Mouse (Mus musculus): ENCODE measurements around the gene Cenpb. TPM values are rescaled to one million over a fixed set of nuclear protein-coding genes. Genes with fewer than 3 reads are reported as not detected.
A peak's percentile ranks its signal among the peaks of the same experiment; 100 is the strongest.

Cenpb gene
- polyA plus RNA-seq, 1 experiment from 2014 or later, result 6.8 TPM

- Histone ChIP-seq H3K27ac (replicated peaks; ENCODE audit: low read depth, low read length) (0 out of 2 replicates have a peak overlapping the region, but pooled peaks have one; percentile 21), H3K9ac (ENCODE audit: low read length) (no peak overlapping the region), H3K4me3 (ENCODE audit: low read depth, low read length) (no peak overlapping the region), H3K9me3 (ENCODE audit: control insufficient read depth, low read length) (no peaks in the 10 kb centered on the region), H3K4me2 (ENCODE audit: low read depth, severe bottlenecking) (no peak overlapping the region), H3K4me1 (ENCODE audit: control insufficient read depth, insufficient read depth, low read length) (peaks cover 15% of the 10 kb centered on the region), H3K36me3 (ENCODE audit: control insufficient read depth, insufficient read depth, low read length) (peaks cover 9% of the 10 kb centered on the region; the same call in 1 of the 2 replicates), H3K27me3 (ENCODE audit: control insufficient read depth, insufficient read depth, low read length) (no peaks in the 10 kb centered on the region)
- WGBS, result 70% methylated on average over 8 of the region's 8 CpGs
- no peak for ATAC-seq (ENCODE audit: insufficient number of reproducible peaks, low FRiP score, low TSS enrichment, low read depth)
- no peak for DNase-seq (ENCODE audit: low spot score)
Measured at GRCm38 (mm10) chr2:131134826-131135400, 45.0 kb downstream of the Cenpb start.

GRCm38 (mm10) chr2:131134381-131134780, 45.5 kb downstream of the Cenpb start:
- H3K9me3 ChIP-seq (ENCODE audit: control insufficient read depth, low read length), result no peaks in the 10 kb centered on the region
- H3K9ac ChIP-seq (ENCODE audit: low read length), result no peak overlapping the region
- WGBS, result 88% methylated on average over 1 of the region's 1 CpGs
- 0 out of 2 replicates have a peak overlapping the region, but pooled peaks have one; percentile 21 for H3K27ac ChIP-seq (replicated peaks; ENCODE audit: low read depth, low read length)
- no peak for ATAC-seq (ENCODE audit: insufficient number of reproducible peaks, low FRiP score, low TSS enrichment, low read depth)
- no peak overlapping the region for H3K4me3 ChIP-seq (ENCODE audit: low read depth, low read length)
- peaks cover 9% of the 10 kb centered on the region; the same call in 1 of the 2 replicates for H3K36me3 ChIP-seq (ENCODE audit: control insufficient read depth, insufficient read depth, low read length)
- no peak for DNase-seq (ENCODE audit: low spot score)
- H3K4me1 ChIP-seq (ENCODE audit: control insufficient read depth, insufficient read depth, low read length), result peaks cover 15% of the 10 kb centered on the region
- no peaks in the 10 kb centered on the region for H3K27me3 ChIP-seq (ENCODE audit: control insufficient read depth, insufficient read depth, low read length)
- no peak overlapping the region for H3K4me2 ChIP-seq (ENCODE audit: low read depth, severe bottlenecking)

- H3K36me3 ChIP-seq (ENCODE audit: control insufficient read depth, insufficient read depth, low read length), result peaks cover 6% of the 10 kb centered on the region; the same call in 1 of the 2 replicates
- no peak for DNase-seq (ENCODE audit: low spot score)
- H3K9me3 ChIP-seq (ENCODE audit: control insufficient read depth, low read length), result no peaks in the 10 kb centered on the region
- no peaks in the 10 kb centered on the region for H3K27me3 ChIP-seq (ENCODE audit: control insufficient read depth, insufficient read depth, low read length)
- ATAC-seq (ENCODE audit: insufficient number of reproducible peaks, low FRiP score, low TSS enrichment, low read depth), result no peak
- H3K4me3 ChIP-seq (ENCODE audit: low read depth, low read length), result no peak within 1 kb of the TSS
- H3K27ac ChIP-seq (replicated peaks; ENCODE audit: low read depth, low read length), result no peak within 1 kb of the TSS
- 82% methylated on average over 9 of the region's 9 CpGs for WGBS
- no peak within 1 kb of the TSS for H3K9ac ChIP-seq (ENCODE audit: low read length)
- peaks cover 24% of the 10 kb centered on the region for H3K4me1 ChIP-seq (ENCODE audit: control insufficient read depth, insufficient read depth, low read length)
- no peak within 1 kb of the TSS for H3K4me2 ChIP-seq (ENCODE audit: low read depth, severe bottlenecking)
Measured at GRCm38 (mm10) chr2:131132930-131133547, 46.8 kb downstream of the Cenpb start, which contains the start of gene Gm11037. Gene Gm11037 (plus strand): TSS chr2:131133497.

- Histone ChIP-seq H3K9ac (ENCODE audit: low read length) (no peak overlapping the region), H3K36me3 (ENCODE audit: control insufficient read depth, insufficient read depth, low read length) (peaks cover 6% of the 10 kb centered on the region; the same call in 1 of the 2 replicates), H3K27ac (replicated peaks; ENCODE audit: low read depth, low read length) (no peak overlapping the region), H3K4me3 (ENCODE audit: low read depth, low read length) (no peak overlapping the region), H3K4me1 (ENCODE audit: control insufficient read depth, insufficient read depth, low read length) (peaks cover 24% of the 10 kb centered on the region), H3K9me3 (ENCODE audit: control insufficient read depth, low read length) (no peaks in the 10 kb centered on the region), H3K27me3 (ENCODE audit: control insufficient read depth, insufficient read depth, low read length) (no peaks in the 10 kb centered on the region), H3K4me2 (ENCODE audit: low read depth, severe bottlenecking) (no peak overlapping the region)
- ATAC-seq (ENCODE audit: insufficient number of reproducible peaks, low FRiP score, low TSS enrichment, low read depth) (no peak), DNase-seq (ENCODE audit: low spot score) (no peak)
- WGBS, result 87% methylated on average over 10 of the region's 10 CpGs
Measured at GRCm38 (mm10) chr2:131132111-131132888, 47.6 kb downstream of the Cenpb start.

- Histone ChIP-seq H3K4me3 (ENCODE audit: low read depth, low read length) (no peak overlapping the region), H3K36me3 (ENCODE audit: control insufficient read depth, insufficient read depth, low read length) (peaks cover 6% of the 10 kb centered on the region; the same call in 1 of the 2 replicates), H3K4me1 (ENCODE audit: control insufficient read depth, insufficient read depth, low read length) (peaks cover 37% of the 10 kb centered on the region), H3K9me3 (ENCODE audit: control insufficient read depth, low read length) (no peaks in the 10 kb centered on the region), H3K27me3 (ENCODE audit: control insufficient read depth, insufficient read depth, low read length) (no peaks in the 10 kb centered on the region), H3K9ac (ENCODE audit: low read length) (no peak overlapping the region), H3K27ac (replicated peaks; ENCODE audit: low read depth, low read length) (no peak overlapping the region), H3K4me2 (ENCODE audit: low read depth, severe bottlenecking) (no peak overlapping the region)
- ATAC-seq (ENCODE audit: insufficient number of reproducible peaks, low FRiP score, low TSS enrichment, low read depth) (no peak), DNase-seq (ENCODE audit: low spot score) (no peak)
- 89% methylated on average over 2 of the region's 2 CpGs for WGBS
Measured at GRCm38 (mm10) chr2:131130849-131131248, 49.0 kb downstream of the Cenpb start.

- no peaks in the 10 kb centered on the region for H3K27me3 ChIP-seq (ENCODE audit: control insufficient read depth, insufficient read depth, low read length)
- WGBS, result 81% methylated on average over 5 of the region's 5 CpGs
- H3K4me2 ChIP-seq (ENCODE audit: low read depth, severe bottlenecking), result no peak overlapping the region
- H3K4me1 ChIP-seq (ENCODE audit: control insufficient read depth, insufficient read depth, low read length), result peaks cover 31% of the 10 kb centered on the region
- H3K27ac ChIP-seq (replicated peaks; ENCODE audit: low read depth, low read length), result no peak overlapping the region
- peaks cover 6% of the 10 kb centered on the region; the same call in 1 of the 2 replicates for H3K36me3 ChIP-seq (ENCODE audit: control insufficient read depth, insufficient read depth, low read length)
- no peak overlapping the region for H3K4me3 ChIP-seq (ENCODE audit: low read depth, low read length)
- H3K9ac ChIP-seq (ENCODE audit: low read length), result no peak overlapping the region
- DNase-seq (ENCODE audit: low spot score) (no peak), ATAC-seq (ENCODE audit: insufficient number of reproducible peaks, low FRiP score, low TSS enrichment, low read depth) (no peak)
- H3K9me3 ChIP-seq (ENCODE audit: control insufficient read depth, low read length), result no peaks in the 10 kb centered on the region
Measured at GRCm38 (mm10) chr2:131129836-131130235, 50.0 kb downstream of the Cenpb start.

GRCm38 (mm10) chr2:131128636-131129157, 51.2 kb downstream of the Cenpb start:
- WGBS, result 86% methylated on average over 3 of the region's 3 CpGs
- DNase-seq (ENCODE audit: low spot score), result no peak
- H3K27ac ChIP-seq (replicated peaks; ENCODE audit: low read depth, low read length), result no peak overlapping the region
- H3K36me3 ChIP-seq (ENCODE audit: control insufficient read depth, insufficient read depth, low read length), result no peaks in the 10 kb centered on the region
- no peaks in the 10 kb centered on the region for H3K27me3 ChIP-seq (ENCODE audit: control insufficient read depth, insufficient read depth, low read length)
- peak overlapping the region; percentile 59 for H3K4me2 ChIP-seq (ENCODE audit: low read depth, severe bottlenecking)
- H3K4me1 ChIP-seq (ENCODE audit: control insufficient read depth, insufficient read depth, low read length), result peaks cover 23% of the 10 kb centered on the region
- H3K9me3 ChIP-seq (ENCODE audit: control insufficient read depth, low read length), result no peaks in the 10 kb centered on the region
- no peak overlapping the region for H3K4me3 ChIP-seq (ENCODE audit: low read depth, low read length)
- no peak for ATAC-seq (ENCODE audit: insufficient number of reproducible peaks, low FRiP score, low TSS enrichment, low read depth)
- no peak overlapping the region; the same call in 1 of the 2 replicates for H3K9ac ChIP-seq (ENCODE audit: low read length)

- WGBS, result 74% methylated on average over 5 of the region's 5 CpGs
- no peaks in the 10 kb centered on the region for H3K36me3 ChIP-seq (ENCODE audit: control insufficient read depth, insufficient read depth, low read length)
- H3K4me1 ChIP-seq (ENCODE audit: control insufficient read depth, insufficient read depth, low read length), result peaks cover 23% of the 10 kb centered on the region
- H3K27me3 ChIP-seq (ENCODE audit: control insufficient read depth, insufficient read depth, low read length), result no peaks in the 10 kb centered on the region
- no peak for ATAC-seq (ENCODE audit: insufficient number of reproducible peaks, low FRiP score, low TSS enrichment, low read depth)
- peak overlapping the region; percentile 55 for H3K4me3 ChIP-seq (ENCODE audit: low read depth, low read length)
- H3K9ac ChIP-seq (ENCODE audit: low read length), result peak overlapping the region; percentile 82
- H3K4me2 ChIP-seq (ENCODE audit: low read depth, severe bottlenecking), result peak overlapping the region; percentile 59
- DNase-seq (ENCODE audit: low spot score), result no peak
- no peaks in the 10 kb centered on the region for H3K9me3 ChIP-seq (ENCODE audit: control insufficient read depth, low read length)
- H3K27ac ChIP-seq (replicated peaks; ENCODE audit: low read depth, low read length), result no peak overlapping the region
Measured at GRCm38 (mm10) chr2:131128211-131128610, 51.7 kb downstream of the Cenpb start.

Measured in limb, embryonic 11.5 days (tissue).